Mouse (Mus musculus) liver, embryonic 16.5 days (tissue): ENCODE data around the gene Fam214b. TPM values are rescaled to one million over a fixed set of nuclear protein-coding genes. Genes with fewer than 3 reads are reported as not detected.
A peak's percentile ranks its signal among the peaks of the same experiment; 100 is the strongest.

Experiments used
- ATAC-seq: fragments of 200-750 bp; cut with Nextera tagmentation; 2 replicates; pipeline ENCODE4 v1.8.0; 2017; ENCODE audit warnings: low read depth, mild to moderate bottlenecking, moderate number of reproducible peaks, moderate library complexity
- H3K27ac ChIP-seq: fragments of 300-500 bp; sonication (generic); 2 replicates; pipeline ENCODE4 v1.5.1; 2014; ENCODE audit warnings: mild to moderate bottlenecking, low read length
- H3K27me3 ChIP-seq: fragments of 300-500 bp; sonication (generic); 2 replicates; pipeline ENCODE4 v1.6.1; 2014; ENCODE audit warnings: low read depth, low read length, mixed read lengths; ENCODE audit not compliant: control insufficient read depth, insufficient read depth
- H3K36me3 ChIP-seq: fragments of 300-500 bp; sonication (generic); 2 replicates; pipeline ENCODE4 v1.6.1; 2014; ENCODE audit warnings: mild to moderate bottlenecking; ENCODE audit not compliant: control insufficient read depth, insufficient read depth
- H3K4me1 ChIP-seq: fragments of 300-500 bp; sonication (generic); 2 replicates; pipeline ENCODE4 v1.6.1; 2014; ENCODE audit warnings: low read depth, low read length, mixed read lengths; ENCODE audit not compliant: control insufficient read depth
- H3K4me2 ChIP-seq: fragments of 300-500 bp; sonication (generic); 2 replicates; pipeline ENCODE4 v1.6.1; 2014; ENCODE audit warnings: low read depth, low read length, mixed read lengths
- H3K4me3 ChIP-seq: fragments of 300-500 bp; sonication (generic); 2 replicates; pipeline ENCODE4 v1.5.1; 2014; ENCODE audit warnings: low read depth, mild to moderate bottlenecking, low read length
- H3K9ac ChIP-seq: fragments of 300-500 bp; sonication (generic); 2 replicates; pipeline ENCODE4 v1.6.1; 2014; ENCODE audit warnings: low read depth, low read length
- H3K9me3 ChIP-seq: fragments of 300-500 bp; sonication (generic); replicated peaks from 2 replicates; pipeline ENCODE4 v1.6.1; 2016; ENCODE audit warnings: low read length; ENCODE audit not compliant: control insufficient read depth
- WGBS: fragments of 180-500 bp; shearing (Covaris S2); extraction: QIAGEN DNeasy Blood & Tissue Kit; methylation state at CpG from one replicate; pipeline ENCODE4 v1.1.7; 2014; ENCODE audit not compliant: insufficient replicate concordance; 5-methylcytosine and 5-hydroxymethylcytosine counted together
- polyA plus RNA-seq: library from polyadenylated mRNA; unstranded; fragments of >200 nt; fragmentation: Nextera tagmentation; extraction: Ambion mirVana; gene quantifications from 2 replicates; pipeline ENCODE4 v1.2.1, GENCODE M21; 2015

The Fam214b gene
- polyA plus RNA-seq, 1 experiment from 2014 or later = 41.3 TPM

GRCm38 (mm10) chr4:43021341-43021740 lies 24.7 kb downstream of the Fam214b start:
- Histone ChIP-seq H3K4me2 (no peak overlapping the region), H3K4me3 (no peak overlapping the region), H3K9me3 (no peaks in the 10 kb centered on the region), H3K4me1 (peaks cover 16% of the 10 kb centered on the region), H3K9ac (no peak overlapping the region), H3K36me3 (peaks cover 34% of the 10 kb centered on the region), H3K27me3 (no peaks in the 10 kb centered on the region), H3K27ac (no peak overlapping the region)
- WGBS = 83% methylated on average over 17 of the region's 17 CpGs
- ATAC-seq = no peak

- peaks cover 34% of the 10 kb centered on the region for H3K36me3 ChIP-seq
- WGBS = 86% methylated on average over 16 of the region's 16 CpGs
- H3K27me3 ChIP-seq = no peaks in the 10 kb centered on the region
- ATAC-seq = no peak
- no peak overlapping the region for H3K9ac ChIP-seq
- H3K4me1 ChIP-seq = peaks cover 16% of the 10 kb centered on the region
- no peak overlapping the region for H3K27ac ChIP-seq
- H3K4me2 ChIP-seq = no peak overlapping the region
- H3K4me3 ChIP-seq = no peak overlapping the region
- no peaks in the 10 kb centered on the region for H3K9me3 ChIP-seq
Observed at GRCm38 (mm10) chr4:43020876-43021275, 25.1 kb downstream of the Fam214b start.

GRCm38 (mm10) chr4:43019641-43020465 lies 26.2 kb downstream of the Fam214b start:
- no peaks in the 10 kb centered on the region for H3K9me3 ChIP-seq
- peaks cover 13% of the 10 kb centered on the region for H3K4me1 ChIP-seq
- no peak overlapping the region for H3K4me3 ChIP-seq
- H3K4me2 ChIP-seq = no peak overlapping the region
- ATAC-seq = peak; percentile 54; the same call in 1 of the 2 replicates
- H3K9ac ChIP-seq = no peak overlapping the region
- H3K27ac ChIP-seq = no peak overlapping the region
- 52% methylated on average over 23 of the region's 23 CpGs for WGBS
- peaks cover 34% of the 10 kb centered on the region for H3K36me3 ChIP-seq
- no peaks in the 10 kb centered on the region for H3K27me3 ChIP-seq

- Histone ChIP-seq H3K27ac (no peak overlapping the region), H3K4me1 (peaks cover 6% of the 10 kb centered on the region), H3K9me3 (no peaks in the 10 kb centered on the region), H3K27me3 (no peaks in the 10 kb centered on the region), H3K36me3 (peaks cover 34% of the 10 kb centered on the region), H3K4me2 (no peak overlapping the region), H3K9ac (no peak overlapping the region), H3K4me3 (no peak overlapping the region)
- WGBS = 85% methylated on average over 10 of the region's 10 CpGs
- ATAC-seq = no peak
Observed at GRCm38 (mm10) chr4:43019176-43019575, 26.8 kb downstream of the Fam214b start.

- H3K4me1 ChIP-seq = peaks cover 6% of the 10 kb centered on the region
- 84% methylated on average over 4 of the region's 4 CpGs for WGBS
- peaks cover 29% of the 10 kb centered on the region for H3K36me3 ChIP-seq
- H3K4me3 ChIP-seq = no peak overlapping the region
- H3K27ac ChIP-seq = no peak overlapping the region
- no peak overlapping the region for H3K4me2 ChIP-seq
- H3K9me3 ChIP-seq = no peaks in the 10 kb centered on the region
- no peaks in the 10 kb centered on the region for H3K27me3 ChIP-seq
- ATAC-seq = no peak
- no peak overlapping the region for H3K9ac ChIP-seq
Observed at GRCm38 (mm10) chr4:43018156-43018555, 27.9 kb downstream of the Fam214b start.

- WGBS = 67% methylated on average over 1 of the region's 1 CpGs
- no peak overlapping the region for H3K4me3 ChIP-seq
Observed at GRCm38 (mm10) chr4:43012091-43012490, 33.9 kb downstream of the Fam214b start.

GRCm38 (mm10) chr4:43010161-43011038 lies 35.6 kb downstream of the Fam214b start, which contains the start of gene Fancg:
Gene Fancg (minus strand): TSS chr4:43010506.
- Histone ChIP-seq H3K4me3 (peak within 1 kb of the TSS; percentile 72), H3K4me1 (peaks cover 10% of the 10 kb centered on the region), H3K27ac (peak within 1 kb of the TSS; percentile 52), H3K27me3 (no peaks in the 10 kb centered on the region), H3K9ac (peak within 1 kb of the TSS; percentile 74), H3K4me2 (peak within 1 kb of the TSS; percentile 77), H3K9me3 (no peaks in the 10 kb centered on the region), H3K36me3 (no peaks in the 10 kb centered on the region)
- 2% methylated on average over 37 of the region's 37 CpGs for WGBS
- ATAC-seq = peak; percentile 80

More at GRCm38 (mm10) chr4:43012091-43012490, 33.9 kb downstream of the Fam214b start:
- Histone ChIP-seq H3K4me2 (no peak overlapping the region), H3K9ac (no peak overlapping the region), H3K27ac (no peak overlapping the region), H3K27me3 (no peaks in the 10 kb centered on the region), H3K4me1 (peaks cover 10% of the 10 kb centered on the region), H3K36me3 (no peaks in the 10 kb centered on the region; the same call in 1 of the 2 replicates), H3K9me3 (no peaks in the 10 kb centered on the region)
- no peak for ATAC-seq

- Histone ChIP-seq H3K27me3 (no peaks in the 10 kb centered on the region), H3K4me2 (no peak overlapping the region), H3K36me3 (no peaks in the 10 kb centered on the region), H3K27ac (no peak overlapping the region), H3K9me3 (no peaks in the 10 kb centered on the region), H3K4me3 (no peak overlapping the region), H3K9ac (no peak overlapping the region), H3K4me1 (peaks cover 13% of the 10 kb centered on the region)
- 50% methylated on average over 2 of the region's 2 CpGs for WGBS
- peak; percentile 44 for ATAC-seq
Observed at GRCm38 (mm10) chr4:43005765-43006164, 40.3 kb downstream of the Fam214b start.
